Mouse (Mus musculus) stomach, postnatal 0 days (tissue): ENCODE measurements around the gene Ankle1. TPM values are rescaled to one million over a fixed set of nuclear protein-coding genes. Genes with fewer than 3 reads are reported as not detected.

Experiments
- ATAC-seq: fragments of 200-750 bp; cut with Nextera tagmentation; 2 replicates; pipeline ENCODE4 v1.8.0; 2017; ENCODE audit not compliant: low FRiP score, low TSS enrichment
- DNase-seq: peaks from one replicate; pipeline ENCODE4 v3.0.0-alpha.2; 2016; ENCODE audit warnings: low spot score
- H3K27ac ChIP-seq: fragments of 300-500 bp; sonication (generic); replicated peaks from 2 replicates; pipeline ENCODE4 v1.5.1; 2014; ENCODE audit warnings: mild to moderate bottlenecking, control low read depth
- H3K27me3 ChIP-seq: fragments of 300-500 bp; sonication (generic); 2 replicates; pipeline ENCODE4 v1.6.1; 2014; ENCODE audit warnings: low read length; ENCODE audit not compliant: control insufficient read depth, insufficient read depth
- H3K36me3 ChIP-seq: fragments of 300-500 bp; sonication (generic); 2 replicates; pipeline ENCODE4 v1.6.1; 2014; ENCODE audit warnings: low read length, mixed read lengths; ENCODE audit not compliant: control insufficient read depth, insufficient read depth
- H3K4me1 ChIP-seq: fragments of 300-500 bp; sonication (generic); replicated peaks from 2 replicates; pipeline ENCODE4 v1.6.1; 2014; ENCODE audit warnings: antibody characterized with exemption; ENCODE audit not compliant: control insufficient read depth, insufficient read depth
- H3K4me2 ChIP-seq: fragments of 300-500 bp; sonication (generic); replicated peaks from 2 replicates; pipeline ENCODE4 v1.6.1; 2014; ENCODE audit warnings: low read depth, mild to moderate bottlenecking, control low read depth, moderate library complexity
- H3K4me3 ChIP-seq: fragments of 300-500 bp; sonication (generic); 2 replicates; pipeline ENCODE4 v1.5.1; 2014; ENCODE audit warnings: low read depth, low read length, control low read depth
- H3K9ac ChIP-seq: fragments of 300-500 bp; sonication (generic); 2 replicates; pipeline ENCODE4 v1.6.1; 2014; ENCODE audit warnings: mild to moderate bottlenecking, low read length, control low read depth, mixed read lengths
- H3K9me3 ChIP-seq: fragments of 300-500 bp; sonication (generic); 2 replicates; pipeline ENCODE4 v1.6.1; 2016; ENCODE audit warnings: low read length; ENCODE audit not compliant: control insufficient read depth
- CTCF ChIP-seq: IDR thresholded peaks from 2 replicates; pipeline ENCODE4 v1.5.1; 2016; ENCODE audit warnings: antibody characterized with exemption, low read depth, mild to moderate bottlenecking, moderate library complexity
- EP300 ChIP-seq: optimal IDR thresholded peaks from 2 replicates; pipeline ENCODE3; 2016; ENCODE audit warnings: antibody characterized with exemption
- WGBS: fragments of 180-500 bp; shearing (Covaris S2); extraction: QIAGEN DNeasy Blood & Tissue Kit; methylation state at CpG from one replicate; pipeline ENCODE4 v1.1.7; 2014; 5-methylcytosine and 5-hydroxymethylcytosine counted together
- polyA plus RNA-seq: library from polyadenylated mRNA; unstranded; fragments of >200 nt; fragmentation: Nextera tagmentation; extraction: Ambion mirVana; gene quantifications from 2 replicates; pipeline ENCODE4 v1.2.1, GENCODE M21; 2015

The Ankle1 gene
- polyA plus RNA-seq, 1 experiment from 2014 or later: 6.4 TPM

DNA sequence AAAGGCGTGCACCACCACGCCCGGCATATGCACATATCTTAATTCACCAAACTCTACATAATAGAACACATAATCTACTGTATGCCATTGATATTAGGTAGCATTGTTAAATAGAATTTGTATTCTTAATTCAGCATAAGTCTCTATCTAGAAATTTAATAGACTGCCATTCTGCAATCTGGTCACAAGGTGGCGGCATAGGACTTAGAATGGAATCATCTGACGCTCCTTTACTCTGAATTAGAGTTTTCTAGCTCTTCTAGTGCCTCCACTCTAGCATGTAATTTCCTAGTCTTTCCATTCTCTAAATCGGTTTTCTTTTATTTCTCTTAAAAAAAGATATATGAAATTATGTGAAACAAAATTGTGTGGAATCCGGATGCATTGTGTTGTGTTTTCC is 35.6 kb downstream of the Ankle1 start:
- Histone ChIP-seq H3K4me3 (no peak overlapping the region), H3K9me3 (no peaks in the 10 kb centered on the region), H3K27me3 (no peaks in the 10 kb centered on the region), H3K4me1 (no peaks in the 10 kb centered on the region), H3K36me3 (no peaks in the 10 kb centered on the region), H3K27ac (no peak overlapping the region), H3K4me2 (no peak overlapping the region), H3K9ac (no peak overlapping the region)
- ATAC-seq: no peak
- DNase-seq: peak; percentile 41
- WGBS: 1% methylated on average over 7 of the region's 7 CpGs
- TF ChIP-seq CTCF (peak; percentile 88), EP300 (no peak)

DNA sequence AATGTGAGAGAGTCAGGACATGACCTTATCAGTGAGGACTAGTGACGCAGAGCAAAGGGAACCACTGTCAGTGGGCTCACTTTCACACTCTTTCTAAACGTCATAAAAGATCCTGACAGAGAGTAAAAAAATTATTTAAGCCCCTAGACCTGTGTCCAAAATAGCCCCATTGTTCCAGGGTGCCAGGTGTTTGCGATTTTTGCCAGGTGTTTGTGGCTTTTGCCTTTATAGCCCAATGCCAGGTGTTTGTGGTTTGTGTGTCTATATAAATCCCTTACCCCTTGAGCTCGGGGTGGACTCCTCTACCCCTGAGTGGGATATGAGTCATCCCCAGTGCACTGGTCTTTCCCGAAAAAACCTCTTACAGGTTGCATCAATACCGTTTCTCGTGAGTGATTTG is 39.3 kb downstream of the Ankle1 start:
- no peaks in the 10 kb centered on the region for H3K4me1 ChIP-seq
- DNase-seq (no peak), ATAC-seq (no peak)
- no peaks in the 10 kb centered on the region for H3K9me3 ChIP-seq
- no peak for TF ChIP-seq CTCF
- TF ChIP-seq EP300: no peak
- no peak overlapping the region for H3K27ac ChIP-seq
- H3K4me3 ChIP-seq: no peak overlapping the region
- no peaks in the 10 kb centered on the region for H3K36me3 ChIP-seq
- no peaks in the 10 kb centered on the region for H3K27me3 ChIP-seq
- no peak overlapping the region for H3K9ac ChIP-seq
- WGBS: 73% methylated on average over 7 of the region's 7 CpGs
- no peak overlapping the region for H3K4me2 ChIP-seq

DNA sequence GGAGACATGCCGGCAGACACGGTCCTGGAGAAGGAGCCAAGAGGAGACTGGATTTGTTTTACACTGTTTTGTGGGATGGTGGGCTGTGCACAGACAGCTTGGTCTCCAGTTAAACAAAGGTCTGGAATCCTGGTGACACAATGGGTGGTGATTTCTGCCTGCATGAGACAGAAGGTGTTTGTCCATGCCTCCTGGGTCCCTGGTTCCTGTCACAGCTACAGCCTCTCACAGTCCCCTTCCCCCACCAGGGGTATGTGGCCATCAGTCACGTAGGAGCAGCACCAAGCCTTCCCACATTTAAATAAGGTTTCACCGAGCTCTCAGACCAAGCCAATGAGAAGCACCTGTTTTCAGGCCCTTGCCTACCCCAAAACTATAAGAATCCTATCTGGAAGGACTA is 45.5 kb downstream of the Ankle1 start:
- Histone ChIP-seq H3K4me3 (no peak overlapping the region), H3K27me3 (no peaks in the 10 kb centered on the region), H3K9ac (no peak overlapping the region), H3K9me3 (no peaks in the 10 kb centered on the region), H3K4me2 (no peak overlapping the region), H3K36me3 (no peaks in the 10 kb centered on the region), H3K4me1 (no peaks in the 10 kb centered on the region), H3K27ac (no peak overlapping the region)
- WGBS: 60% methylated on average over 4 of the region's 4 CpGs
- TF ChIP-seq CTCF: no peak
- TF ChIP-seq EP300: no peak
- ATAC-seq (no peak), DNase-seq (no peak)

DNA sequence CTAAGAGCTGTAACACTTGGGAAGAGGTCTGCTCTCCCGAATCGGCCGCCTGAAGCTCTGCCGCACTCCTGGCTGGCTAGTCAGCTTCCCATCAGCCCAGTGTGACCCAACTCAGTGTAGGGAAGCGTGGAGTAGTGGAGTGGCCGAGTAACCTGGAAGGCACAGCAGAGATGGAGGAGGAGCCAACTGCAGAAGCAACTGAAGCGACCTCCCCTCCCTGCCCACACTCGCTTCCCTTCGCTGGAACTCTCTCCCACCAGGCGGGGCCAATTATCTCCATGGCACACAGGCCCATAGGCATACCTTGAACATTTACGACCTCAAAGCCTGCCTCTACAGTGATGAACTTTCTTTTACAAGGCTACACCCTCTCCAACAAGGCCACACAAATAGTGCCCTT is 46.0 kb downstream of the Ankle1 start:
- ATAC-seq: no peak; the same call in 1 of the 2 replicates
- H3K9me3 ChIP-seq: no peaks in the 10 kb centered on the region
- no peaks in the 10 kb centered on the region for H3K4me1 ChIP-seq
- no peak for TF ChIP-seq CTCF
- no peak for TF ChIP-seq EP300
- WGBS: 44% methylated on average over 11 of the region's 11 CpGs
- no peak overlapping the region for H3K4me2 ChIP-seq
- peak; percentile 11 for DNase-seq
- H3K4me3 ChIP-seq: no peak overlapping the region
- H3K36me3 ChIP-seq: no peaks in the 10 kb centered on the region
- no peaks in the 10 kb centered on the region for H3K27me3 ChIP-seq
- no peak overlapping the region for H3K9ac ChIP-seq
- no peak overlapping the region for H3K27ac ChIP-seq

DNA sequence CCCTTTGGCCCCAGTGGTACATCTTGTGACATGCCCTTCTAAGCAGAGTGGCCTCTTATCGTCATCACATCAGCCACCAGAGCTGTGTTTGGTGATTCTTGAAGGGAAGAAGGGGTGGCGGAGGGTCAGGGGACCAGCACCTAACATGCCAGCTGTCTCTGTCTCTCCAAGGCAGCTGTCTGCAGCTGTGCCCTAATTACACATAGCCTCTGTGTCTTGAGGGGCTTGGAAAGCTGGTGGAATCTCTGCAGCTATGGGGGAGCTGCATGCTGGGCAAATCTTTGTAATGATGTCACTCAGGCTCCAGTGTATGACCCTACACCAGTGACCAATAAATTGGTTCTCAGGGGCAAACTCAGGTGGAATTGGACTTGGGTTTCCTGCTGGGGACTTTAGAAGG is 46.9 kb downstream of the Ankle1 start:
- Histone ChIP-seq H3K9ac (no peak overlapping the region), H3K4me1 (no peaks in the 10 kb centered on the region), H3K36me3 (no peaks in the 10 kb centered on the region), H3K27ac (no peak overlapping the region), H3K9me3 (no peaks in the 10 kb centered on the region), H3K4me2 (no peak overlapping the region), H3K27me3 (no peaks in the 10 kb centered on the region), H3K4me3 (no peak overlapping the region)
- TF ChIP-seq EP300 (no peak), CTCF (no peak)
- WGBS: 65% methylated on average over 2 of the region's 2 CpGs
- peak; percentile 10 for DNase-seq
- ATAC-seq: no peak

DNA sequence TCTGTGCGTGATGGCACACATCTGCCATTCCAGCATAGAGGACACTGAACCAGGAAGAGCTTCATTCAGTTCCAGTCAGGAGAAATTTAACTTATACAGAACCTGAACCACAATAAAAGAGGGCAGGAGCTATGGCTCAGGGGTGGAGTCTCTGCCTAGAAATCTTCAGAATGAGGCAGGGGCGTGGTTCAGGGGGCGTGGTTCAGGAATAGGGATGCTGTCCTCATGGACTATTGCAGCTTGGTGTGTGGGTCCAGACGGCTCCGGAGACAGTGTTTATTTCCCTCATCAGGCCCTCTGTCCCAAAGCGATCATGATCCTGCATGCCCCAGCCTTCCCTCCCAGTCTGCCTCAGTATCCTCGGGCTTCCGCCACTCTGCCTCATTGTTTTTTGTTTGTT is 48.9 kb downstream of the Ankle1 start:
- no peak for ATAC-seq
- Histone ChIP-seq H3K4me3 (no peak overlapping the region), H3K27ac (no peak overlapping the region), H3K4me2 (no peak overlapping the region), H3K27me3 (no peaks in the 10 kb centered on the region), H3K36me3 (no peaks in the 10 kb centered on the region), H3K9ac (no peak overlapping the region), H3K9me3 (no peaks in the 10 kb centered on the region), H3K4me1 (no peaks in the 10 kb centered on the region)
- no peak for TF ChIP-seq EP300
- no peak for TF ChIP-seq CTCF
- WGBS: 75% methylated on average over 8 of the region's 8 CpGs
- peak; percentile 13 for DNase-seq
